Mouse (Mus musculus) adrenal gland, adult 18-20 months (tissue): ENCODE results near the gene Cabp2. TPM values are rescaled to one million over a fixed set of nuclear protein-coding genes. Genes with fewer than 3 reads are reported as not detected.
"Not testable (repeated sequence)": the region's sequence is repeated elsewhere in the genome, so short reads cannot be mapped to it uniquely, and the experiment has no call there.

Experiments
- DNase-seq, 2 experiments: peaks; one replicate each; pipeline ENCODE4 v3.0.0; 2021 to 2022; ENCODE audit warnings: low spot score in 2 of 2
- total RNA-seq, 2 experiments: library from RNA; stranded (reverse); gene quantifications; 1 replicate in 1 of 2; 2 replicates in 1 of 2; pipeline ENCODE4 v1.2.3; 2021

The Cabp2 gene
- total RNA-seq, 2 experiments from 2014 or later: not detected

DNA sequence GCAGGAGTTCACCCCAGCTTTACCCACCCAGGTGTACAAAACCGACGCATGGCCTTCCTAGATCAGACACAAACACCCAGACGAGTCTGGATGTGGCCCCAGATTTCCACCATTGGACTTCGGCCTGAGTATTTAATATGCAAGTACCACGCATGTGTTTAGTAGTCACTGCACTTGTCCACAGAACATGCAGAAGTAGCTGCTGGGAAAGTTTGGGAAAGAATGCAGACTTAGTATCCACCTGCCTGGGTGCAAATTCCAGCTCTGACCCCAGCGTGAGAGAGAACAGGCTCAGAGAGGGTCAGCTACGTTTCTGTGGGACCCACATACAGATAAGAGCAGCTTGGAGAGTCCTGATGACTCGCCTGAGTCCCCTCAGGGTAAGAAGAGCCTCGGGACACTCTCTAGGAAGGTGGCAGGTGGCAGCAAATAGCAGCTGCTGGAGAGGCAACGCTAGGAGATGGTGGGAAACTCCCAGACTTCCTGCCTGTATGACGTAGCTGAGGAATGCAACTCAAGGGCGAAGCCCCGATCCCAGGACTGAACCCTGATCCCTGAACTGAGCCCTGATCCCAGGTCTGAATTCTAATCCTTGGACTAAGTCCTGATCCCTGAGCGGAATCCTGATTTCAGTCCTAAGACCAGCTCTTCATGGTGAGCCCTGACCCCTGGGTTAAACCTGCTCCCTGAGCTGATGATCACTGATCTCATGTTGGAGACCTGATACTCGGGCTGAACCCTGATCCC lies 25.3 kb upstream of the Cabp2 start:
- DNase-seq: no peak

DNA sequence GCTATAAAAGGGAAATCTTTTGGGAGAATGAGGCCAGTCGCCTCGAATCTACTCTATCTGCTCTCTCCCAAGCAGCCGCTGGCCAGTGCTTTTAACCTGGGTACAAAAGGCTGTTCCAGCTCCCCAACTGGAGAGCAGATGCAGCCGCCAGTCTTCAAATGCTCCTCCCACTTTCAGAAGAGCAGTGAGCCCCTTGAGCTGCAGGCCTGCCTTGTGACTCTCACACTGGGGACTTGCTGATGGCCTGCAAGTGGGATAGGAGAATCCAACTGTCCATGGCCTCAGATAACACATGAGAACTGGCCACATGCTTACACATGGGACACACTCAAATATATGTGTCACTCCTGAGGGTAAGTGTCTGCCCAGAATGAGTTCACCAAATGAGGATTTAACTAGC lies 24.7 kb upstream of the Cabp2 start:
- DNase-seq: no peak

DNA sequence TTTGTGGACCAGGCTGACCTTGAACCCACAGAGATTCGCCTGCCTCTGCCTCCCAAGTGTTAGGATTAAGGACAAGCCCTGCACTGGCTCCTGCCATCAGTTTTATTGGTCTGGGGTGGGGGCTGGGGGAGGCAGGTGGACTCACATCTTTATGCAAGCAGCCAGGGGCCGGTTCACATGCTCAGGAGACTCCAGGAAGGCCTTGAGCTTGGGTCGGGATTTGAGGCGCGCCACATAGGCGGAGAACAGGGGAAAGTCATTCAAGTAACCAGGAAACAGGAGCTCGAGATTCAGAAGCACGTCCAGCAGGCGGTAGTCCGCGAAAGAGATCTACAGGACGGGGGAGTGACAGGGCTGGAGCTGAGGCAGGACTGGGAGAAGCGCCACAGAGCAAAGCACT lies 24.0 kb upstream of the Cabp2 start:
- DNase-seq: no peak

DNA sequence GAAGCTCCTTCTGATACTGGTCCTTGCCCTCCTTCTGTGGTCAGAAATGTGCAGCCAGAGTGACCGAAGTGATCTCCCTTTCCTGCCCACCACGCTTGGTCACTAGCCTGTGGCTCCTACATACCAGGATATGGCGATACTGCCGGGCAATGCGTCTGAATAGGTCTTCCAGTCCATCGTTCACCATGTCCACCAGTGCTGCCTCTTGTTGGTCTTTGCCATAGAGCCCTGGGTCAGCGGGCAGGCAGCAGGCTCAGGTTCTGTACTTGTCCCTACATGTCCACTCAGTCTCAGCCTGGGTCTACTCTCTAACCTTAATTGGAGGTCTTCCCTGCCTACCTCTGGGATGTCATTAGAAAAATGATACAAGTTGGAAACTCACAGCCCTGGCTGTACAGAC lies 23.4 kb upstream of the Cabp2 start:
- DNase-seq: no peak

DNA sequence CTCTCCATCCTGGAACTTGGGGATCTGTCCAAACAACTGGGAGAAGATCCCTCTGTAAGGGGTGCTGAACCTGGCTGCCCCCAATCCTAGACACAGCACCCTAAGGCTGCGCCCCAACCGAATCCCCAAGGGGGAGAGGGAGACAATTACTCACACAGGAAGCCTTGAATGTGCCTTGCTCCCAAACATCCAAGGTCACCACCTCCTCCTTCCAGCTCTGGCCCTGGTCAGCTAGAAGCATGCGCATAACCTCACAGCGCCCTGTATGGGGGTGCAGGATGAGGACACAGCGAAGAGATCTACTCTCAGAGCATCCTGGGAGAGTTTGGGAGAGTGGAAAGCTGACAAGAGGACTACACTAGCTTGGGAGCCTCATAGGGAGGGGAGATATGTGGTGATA lies 22.8 kb upstream of the Cabp2 start:
- DNase-seq: no peak

DNA sequence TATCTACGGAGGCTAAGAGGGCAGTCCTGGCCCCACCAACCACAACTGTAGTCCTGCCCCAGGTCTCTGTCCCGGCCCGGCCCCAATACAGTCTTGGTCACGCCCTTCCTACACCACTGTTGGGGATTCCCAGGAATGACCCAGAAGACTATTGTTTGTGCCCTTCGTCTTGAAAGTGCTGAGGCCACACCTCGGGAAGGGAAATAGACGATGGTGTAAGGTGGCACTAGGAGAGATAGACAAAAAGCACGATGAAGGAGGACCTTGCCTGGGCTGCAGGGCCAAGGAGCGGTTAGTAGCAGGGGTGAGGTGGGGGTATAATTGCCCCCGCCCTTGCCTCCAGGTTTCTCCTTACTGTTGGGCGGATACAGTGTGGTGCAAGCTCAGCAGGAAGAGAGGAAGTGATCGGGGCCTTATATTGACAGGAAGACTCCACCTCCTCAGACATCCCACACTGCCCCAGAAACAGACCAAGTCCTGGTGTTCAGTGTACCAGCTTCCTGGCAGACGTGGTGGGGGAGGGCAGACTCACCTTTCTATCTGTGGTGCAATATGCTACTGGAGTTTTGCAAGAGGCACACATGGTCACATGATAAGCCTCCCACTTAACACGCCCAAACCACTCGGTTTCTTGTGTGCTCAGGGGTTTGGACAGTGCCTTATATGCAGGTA lies 22.2 kb upstream of the Cabp2 start, which contains the start of gene Gstp3:
TSS of gene Gstp3 (minus strand) at position 501 of the 672 bp plus-strand sequence.
- no peak for DNase-seq

DNA sequence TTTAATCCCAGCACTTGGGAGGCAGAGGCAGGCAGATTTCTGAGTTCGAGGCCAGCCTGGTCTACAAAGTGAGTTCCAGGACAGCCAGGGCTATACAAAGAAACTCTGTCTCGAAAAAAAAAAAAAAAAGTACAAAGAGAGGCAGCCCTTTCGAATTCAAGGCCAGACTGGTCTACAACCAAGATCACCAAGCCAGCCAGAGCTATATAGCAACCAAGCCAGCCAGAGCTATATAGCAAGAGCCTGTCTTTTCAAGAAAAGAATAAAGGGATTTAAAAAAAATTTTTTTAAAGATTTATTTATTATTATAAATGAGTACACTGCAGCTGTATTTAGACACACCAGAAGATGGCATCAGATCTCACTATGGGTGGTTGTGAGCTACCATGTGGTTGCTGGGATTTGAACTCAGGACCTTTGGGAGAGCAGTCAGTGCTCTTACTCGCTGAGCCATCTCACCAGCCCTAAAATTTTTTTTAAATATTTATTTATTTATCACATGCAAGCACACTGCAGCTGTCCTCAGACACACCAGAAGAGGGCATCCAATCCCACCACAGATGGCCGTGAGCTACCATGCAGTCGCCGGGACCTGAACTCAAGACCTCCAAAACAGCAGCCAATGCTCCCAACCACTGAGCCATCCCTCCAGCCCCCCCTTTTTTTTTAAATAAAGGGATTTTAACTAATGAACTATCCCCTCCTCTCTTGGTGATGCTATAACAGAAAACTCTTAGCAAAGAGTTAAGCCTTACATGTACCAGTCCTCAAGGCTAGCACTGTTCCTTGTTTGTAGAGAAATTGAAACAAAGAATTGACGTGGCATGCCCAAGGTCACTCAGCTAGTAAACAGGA lies 21.1 kb upstream of the Cabp2 start:
- not testable (repeated sequence) for DNase-seq

DNA sequence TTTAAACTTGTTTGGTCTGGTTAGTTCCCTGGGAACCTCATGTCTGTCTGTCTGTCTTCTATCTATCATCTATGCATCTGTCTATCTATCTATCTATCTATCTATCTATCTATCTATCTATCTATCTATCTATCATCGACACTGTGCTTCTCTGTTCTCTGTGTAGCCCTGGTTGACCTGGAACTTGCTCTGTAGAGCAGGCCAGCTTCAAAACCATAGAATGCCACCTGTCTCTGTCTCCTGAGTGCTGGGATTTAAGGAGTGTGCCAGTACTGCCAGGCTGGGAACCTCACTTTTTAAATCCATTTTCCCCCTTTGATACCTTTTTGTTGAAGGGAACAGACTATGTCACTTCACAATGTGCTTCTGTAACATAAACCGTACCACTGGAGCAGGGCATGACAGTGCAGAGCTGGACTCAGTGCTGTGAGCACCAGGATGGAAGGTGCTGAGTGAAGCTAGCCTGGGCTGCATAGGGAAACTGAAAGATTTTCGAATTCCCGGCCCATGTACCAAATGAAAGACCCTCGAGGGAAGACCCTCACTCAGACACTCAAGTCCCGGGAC lies 20.4 kb upstream of the Cabp2 start:
- DNase-seq: no peak

DNA sequence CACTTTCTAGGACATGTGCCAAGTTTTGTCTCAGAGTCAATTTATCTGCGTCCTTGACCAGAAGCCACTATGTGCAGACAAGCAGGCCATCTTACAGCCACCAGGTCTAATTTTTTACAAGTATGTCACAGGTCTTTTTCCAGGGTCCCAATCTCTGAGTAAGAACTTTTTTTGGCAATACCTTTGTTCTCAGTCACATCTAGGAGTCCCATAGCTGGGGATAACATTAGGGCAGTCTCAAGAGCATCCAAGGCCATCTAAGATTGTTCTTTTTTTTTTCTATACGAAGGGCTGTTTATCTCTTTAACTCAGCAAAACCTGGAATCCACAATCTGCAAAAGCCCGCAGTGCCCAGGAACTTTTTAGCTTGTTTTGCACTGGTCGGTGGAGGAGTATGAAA lies 18.0 kb upstream of the Cabp2 start:
- DNase-seq: not testable (repeated sequence)

DNA sequence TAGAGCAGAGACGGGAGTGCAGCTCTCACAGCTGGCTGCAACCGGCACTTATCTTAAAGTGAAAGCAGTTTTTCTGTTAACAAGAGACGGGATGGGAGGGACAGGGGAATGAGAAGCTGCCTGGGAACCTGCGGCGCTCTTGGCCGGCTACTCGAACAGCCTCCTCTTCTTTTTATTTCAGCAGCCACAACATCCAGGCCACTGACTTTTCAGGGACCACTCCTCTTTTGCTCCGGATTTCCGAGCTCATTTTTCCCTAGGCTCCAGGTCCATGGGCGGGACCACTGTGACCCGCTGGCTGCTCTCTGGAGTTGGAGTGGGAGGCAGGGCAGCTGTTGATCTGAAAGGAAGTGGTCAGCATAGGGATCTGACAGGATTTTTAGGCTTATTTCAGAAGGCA lies 16.9 kb upstream of the Cabp2 start:
- DNase-seq: not testable (repeated sequence)

DNA sequence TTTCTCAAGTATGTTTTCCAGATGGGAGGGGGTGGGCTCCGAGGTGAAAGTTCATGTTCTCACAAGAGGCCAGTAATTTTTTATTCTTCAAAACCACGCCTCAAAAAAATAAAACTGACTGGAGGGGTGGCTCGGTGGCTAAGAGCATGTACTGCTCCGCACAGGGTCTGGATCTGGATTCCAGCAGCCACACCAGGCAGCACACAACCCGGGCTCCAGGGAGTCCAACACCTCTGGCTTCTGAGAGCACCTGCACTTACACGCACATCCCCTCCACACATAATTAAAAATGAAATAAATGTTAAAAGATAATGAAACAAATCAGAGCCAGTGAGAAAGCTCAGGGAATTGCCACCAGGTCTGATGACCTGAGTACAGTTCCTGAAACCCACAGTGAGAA lies 15.1 kb upstream of the Cabp2 start:
- no peak for DNase-seq

DNA sequence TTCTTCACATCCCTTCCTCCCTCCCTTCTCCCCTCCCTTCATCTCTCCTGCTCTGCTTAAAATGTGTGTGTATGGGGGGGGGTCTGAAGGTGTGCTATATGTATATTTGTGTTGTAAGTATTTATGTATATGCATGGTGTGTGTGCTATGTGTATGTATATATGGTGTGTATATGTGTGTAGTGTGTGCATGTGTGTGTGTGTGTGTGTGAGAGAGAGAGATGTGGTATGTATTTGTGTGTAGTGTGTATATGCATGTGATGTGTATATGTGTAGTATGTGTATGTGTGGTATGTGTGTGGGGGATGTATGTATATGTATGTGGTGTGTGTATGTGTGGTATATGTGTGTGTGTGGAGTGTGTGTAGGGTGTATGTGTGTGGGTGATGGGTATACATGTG lies 14.5 kb upstream of the Cabp2 start:
- DNase-seq: no peak

DNA sequence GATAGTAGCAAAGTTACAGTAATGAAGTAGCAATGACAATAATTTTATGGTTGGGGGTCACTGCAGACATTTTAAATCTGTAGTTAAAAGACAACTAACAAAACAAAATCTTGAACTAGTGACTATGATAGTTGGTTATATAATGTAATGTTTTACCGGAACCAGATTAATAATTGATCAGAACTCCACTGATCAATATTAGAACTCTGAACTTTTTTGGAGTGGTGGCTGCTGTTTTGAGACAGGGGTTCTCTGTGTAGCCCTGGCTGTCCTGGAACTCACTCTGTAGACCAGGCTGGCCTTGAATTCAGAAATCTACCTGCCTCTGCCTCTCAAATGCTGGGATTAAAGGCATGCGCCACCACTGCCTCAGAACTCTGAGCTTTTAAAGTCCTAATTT lies 13.1 kb upstream of the Cabp2 start:
- not testable (repeated sequence) for DNase-seq

DNA sequence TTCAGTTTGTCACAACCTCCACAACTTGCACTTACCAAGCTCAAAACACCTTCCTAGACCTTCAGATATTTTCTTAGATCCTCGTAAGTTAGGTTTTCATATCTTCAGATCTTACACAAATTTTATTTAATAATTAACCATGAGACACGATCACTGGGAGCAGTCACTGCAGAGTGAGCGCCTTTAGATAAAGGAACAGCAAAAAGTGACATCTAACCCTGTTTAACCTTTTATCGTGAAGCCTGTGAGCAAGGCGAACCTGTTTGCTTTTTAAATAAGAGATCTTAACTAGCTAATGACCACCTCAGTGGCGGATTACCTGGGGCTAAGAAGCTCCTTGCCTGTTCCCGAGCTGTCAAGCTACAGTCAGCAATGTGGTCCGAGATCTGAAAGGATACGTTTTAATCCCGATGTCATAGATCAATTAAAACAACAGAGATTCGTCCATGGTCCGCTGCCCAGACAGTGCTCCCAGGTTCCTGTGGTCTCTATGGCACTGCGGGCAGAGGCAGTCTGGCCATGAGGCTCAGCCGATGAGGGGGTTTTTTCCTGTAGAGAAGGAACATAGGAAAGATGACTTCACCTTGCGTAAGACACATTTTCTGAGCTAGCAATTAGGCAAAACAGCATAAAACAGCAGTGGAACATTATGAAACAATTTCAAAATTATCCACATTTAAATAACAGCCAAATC lies 12.5 kb upstream of the Cabp2 start:
- no peak for DNase-seq

DNA sequence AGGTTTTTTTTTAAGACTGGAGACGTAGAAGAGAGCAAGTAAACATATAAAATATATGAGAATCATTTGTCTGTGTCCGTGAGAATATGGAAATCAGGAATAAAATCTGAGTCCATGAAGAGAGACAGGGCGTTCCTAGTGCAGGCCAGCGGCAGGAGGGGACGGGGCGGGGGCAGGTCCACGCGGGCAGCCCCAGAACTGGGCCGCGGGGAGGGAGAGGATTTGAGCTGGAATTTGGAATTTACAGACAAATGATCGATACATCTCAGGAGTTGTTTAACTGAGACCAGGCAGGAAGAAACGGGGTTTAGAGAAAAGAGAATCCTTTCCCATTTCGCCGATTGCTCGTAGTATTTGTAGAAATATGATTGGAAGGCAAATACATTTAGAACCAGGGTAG lies 11.1 kb upstream of the Cabp2 start:
- no peak for DNase-seq

DNA sequence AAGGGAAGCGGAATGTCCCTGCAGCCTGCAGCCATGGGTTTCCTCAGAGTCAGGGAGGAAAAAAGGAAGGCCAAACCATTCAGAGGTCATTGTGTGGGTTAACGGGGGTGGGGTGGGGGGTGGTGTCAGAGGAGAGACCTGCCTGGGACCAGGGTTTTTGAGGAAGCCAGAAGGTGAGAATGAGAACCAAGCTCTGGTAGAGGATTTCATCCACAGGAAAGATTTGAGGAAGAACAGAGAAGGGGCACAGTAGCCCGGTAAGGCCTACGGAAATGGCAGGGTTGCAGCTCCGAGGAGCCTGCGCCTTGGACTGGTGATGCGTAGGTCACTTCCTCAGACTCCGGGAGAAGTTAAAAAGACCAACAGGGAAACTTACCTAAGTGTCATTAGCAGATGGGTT lies 10.6 kb upstream of the Cabp2 start:
- DNase-seq: no peak

DNA sequence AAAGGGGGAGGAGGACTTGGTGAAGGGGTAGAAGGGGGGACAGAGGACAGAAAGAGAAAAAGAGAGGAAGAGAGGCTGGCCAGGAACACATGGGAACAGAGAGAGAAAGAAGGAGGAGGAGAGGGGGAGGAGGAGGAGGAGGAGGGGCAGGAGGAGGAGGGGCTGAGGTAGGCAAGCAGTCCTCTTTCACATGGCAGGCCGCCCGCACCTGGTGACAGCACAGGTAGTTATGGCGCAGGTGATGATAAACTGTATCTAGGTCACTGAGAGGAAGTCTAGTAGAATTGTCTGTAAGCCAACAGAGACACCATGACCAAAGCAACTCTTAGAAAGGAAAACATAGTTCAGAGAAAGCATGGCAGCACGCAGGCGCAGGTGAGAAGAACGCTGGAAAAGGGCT lies 10.0 kb upstream of the Cabp2 start:
- no peak for DNase-seq

DNA sequence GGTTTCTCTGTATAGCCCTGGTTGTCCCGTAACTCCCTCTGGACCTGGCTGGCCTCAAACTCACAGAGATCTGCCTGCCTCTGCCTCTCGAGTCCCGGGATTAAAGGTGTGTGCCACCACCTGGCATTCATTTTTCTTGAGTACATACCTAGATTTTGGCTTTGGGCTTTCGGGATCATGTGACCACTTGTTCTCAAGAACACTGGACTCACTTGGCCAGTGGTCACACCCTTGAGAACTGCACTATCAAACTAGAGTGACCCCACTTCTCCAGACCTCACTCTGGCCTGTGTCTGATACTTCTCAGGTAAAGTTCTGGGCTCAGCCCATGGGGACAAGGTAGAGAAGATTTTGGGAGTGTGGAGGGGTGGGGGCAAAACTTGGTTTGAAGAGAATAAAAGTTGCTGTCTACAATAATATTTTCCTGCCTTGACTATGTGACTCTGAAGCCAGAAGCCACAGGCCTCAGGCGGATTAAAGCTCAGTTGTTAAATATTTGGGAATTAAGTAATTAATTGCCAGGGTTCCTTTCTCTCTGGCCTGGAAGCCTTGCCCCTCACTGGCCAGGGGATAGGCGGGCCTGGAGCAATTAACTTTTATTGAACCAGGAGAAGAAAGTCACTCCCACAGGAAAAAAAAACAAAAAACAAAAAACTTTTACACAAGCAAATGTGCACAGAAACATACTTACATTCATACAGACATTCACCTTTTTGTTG lies 8.5 kb upstream of the Cabp2 start:
- DNase-seq: no peak

DNA sequence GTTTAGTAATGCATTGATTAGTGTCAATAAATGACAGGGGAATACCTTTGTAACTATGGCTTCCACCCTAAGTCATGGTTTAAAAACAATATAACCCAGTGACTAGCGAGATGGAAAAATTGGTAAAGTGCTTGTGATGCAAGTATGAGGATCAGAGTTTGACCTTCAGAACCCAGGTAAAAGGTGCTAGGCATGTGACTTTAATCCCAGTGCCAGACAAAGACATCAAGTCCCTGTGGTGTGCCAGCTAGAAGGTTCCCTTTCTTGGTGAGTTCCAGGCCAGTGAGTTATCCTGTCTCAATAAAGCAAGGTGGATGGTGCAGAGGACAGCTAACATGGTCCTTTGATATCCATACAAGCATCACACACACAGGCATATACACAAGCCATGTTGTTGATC lies 5.8 kb upstream of the Cabp2 start:
- DNase-seq: no peak

DNA sequence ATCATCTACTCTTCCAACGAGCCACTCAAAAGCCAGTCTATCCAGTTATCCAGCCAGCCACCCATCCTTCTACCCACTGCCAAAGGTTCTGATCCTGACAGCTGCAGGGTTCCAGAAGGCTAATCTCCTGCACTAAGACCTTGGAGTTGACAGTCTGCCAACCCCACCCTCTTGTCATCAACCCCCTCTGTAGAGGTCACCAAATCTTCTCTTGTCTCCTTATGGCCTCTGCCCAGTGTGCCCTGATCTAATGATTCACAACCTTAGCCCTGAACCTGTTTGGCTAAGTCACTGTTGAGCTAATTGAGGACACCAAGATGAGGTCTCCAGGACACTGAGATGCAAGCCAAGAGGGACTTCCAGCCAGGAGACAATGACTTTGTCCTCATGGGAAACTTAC lies 1.8 kb upstream of the Cabp2 start:
- DNase-seq: no peak
